Mouse (Mus musculus): ENCODE results near the gene Fam193a. TPM values are rescaled to one million over a fixed set of nuclear protein-coding genes. Genes with fewer than 3 reads are reported as not detected.

Fam193a gene
- total and polyA plus RNA-seq, 3 experiments, result 10.9 to 317 (median 37.1) TPM

DNA sequence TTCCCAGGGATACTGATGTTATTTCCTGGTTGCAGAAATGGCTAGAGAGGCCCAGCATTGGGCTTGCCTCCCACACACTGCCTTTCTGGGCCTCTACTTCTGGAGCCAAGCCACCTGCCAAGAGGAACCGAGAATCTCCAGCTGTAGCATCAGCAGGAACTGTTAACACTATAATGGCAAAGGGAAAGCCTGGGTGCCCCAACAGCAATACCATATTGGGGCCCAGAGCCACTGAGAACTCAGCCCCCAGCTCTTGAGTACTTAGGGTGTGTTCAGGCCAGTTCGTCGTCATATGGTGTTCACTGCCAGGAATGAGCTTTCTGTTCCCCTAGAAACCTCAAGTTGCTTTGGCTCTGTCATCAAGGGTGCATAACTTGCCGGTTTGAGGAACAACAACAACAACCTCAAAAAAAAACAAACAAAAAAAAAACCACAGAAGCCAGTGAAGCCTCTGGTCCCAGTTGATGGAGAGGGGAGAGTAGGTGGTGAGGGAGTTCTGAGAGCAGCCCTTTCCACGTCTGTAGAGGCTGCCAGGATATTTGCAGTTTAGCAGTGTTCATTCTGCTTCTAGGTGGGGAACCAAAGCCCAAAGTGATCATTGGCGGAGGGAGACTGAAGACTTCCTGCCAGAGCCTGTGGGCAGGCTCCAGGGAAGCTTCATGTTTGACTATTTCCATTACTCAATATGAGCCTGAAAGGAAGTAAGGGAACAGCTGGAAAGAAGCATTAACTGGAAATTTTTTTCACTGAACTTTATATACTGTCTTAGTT lies 117.8 kb downstream of the Fam193a start:
- no peaks in the 10 kb centered on the region for H3K27me3 ChIP-seq (ENCODE audit: control insufficient read depth in 1 of 2, insufficient read depth in 2 of 2, low read length in 2 of 2)
- H3K9me3 ChIP-seq (replicated peaks; ENCODE audit: insufficient read depth, low read length), result no peaks in the 10 kb centered on the region
- no peaks in the 10 kb centered on the region for H3K79me2 ChIP-seq (ENCODE audit: control insufficient read depth, insufficient read depth, low read length, poor library complexity)
- TF ChIP-seq HCFC1 (IDR thresholded peaks at IDR 0.05; ENCODE audit: low read depth, low read length), result no peak
- no peak for TF ChIP-seq UBTF (IDR thresholded peaks at IDR 0.05; ENCODE audit: borderline replicate concordance, insufficient read depth, low read depth, low read length)
- no peak for TF ChIP-seq USF1 (IDR thresholded peaks at IDR 0.05; ENCODE audit: low read depth, low read length)
- TF ChIP-seq MAFK (IDR thresholded peaks at IDR 0.05; ENCODE audit: borderline replicate concordance, low read depth, low read length), result no peak
- no peak for TF ChIP-seq MXI1 (IDR thresholded peaks at IDR 0.05; ENCODE audit: low read depth, low read length)
- TF ChIP-seq SIN3A (IDR thresholded peaks at IDR 0.05; ENCODE audit: low read length), result no peak
- no peak for TF ChIP-seq EP300 (IDR thresholded peaks at IDR 0.05; ENCODE audit: low read depth in 1 of 2, low read length in 2 of 2)
- TF ChIP-seq POLR2AphosphoS2 (IDR thresholded peaks at IDR 0.05; ENCODE audit: low read length), result no peak; the same call in 1 of the 2 replicates
- no peak for TF ChIP-seq ZNF384 (IDR thresholded peaks at IDR 0.05; ENCODE audit: low read depth, low read length)
- no peak overlapping the region for H3K4me3 ChIP-seq (ENCODE audit: control insufficient read depth in 1 of 2, insufficient read depth in 1 of 2, low read depth in 2 of 2, low read length in 2 of 2)
- no peak overlapping the region for H3K27ac ChIP-seq (ENCODE audit: control insufficient read depth, low read depth, low read length)
- no peak for DNase-seq (ENCODE audit: low read depth, low spot score)
- H3K36me3 ChIP-seq (ENCODE audit: control insufficient read depth in 1 of 2, insufficient read depth in 2 of 2, low read length in 2 of 2), result no peaks in the 10 kb centered on the region
- no peak overlapping the region for H3K9ac ChIP-seq (ENCODE audit: control insufficient read depth, low read depth, low read length, poor library complexity, severe bottlenecking)
- peaks cover 0 to 5% of the 10 kb centered on the region in 2 experiments; a peak in 1 of 4 replicates for H3K4me1 ChIP-seq (ENCODE audit: control insufficient read depth in 1 of 2, insufficient read depth in 2 of 2, low read length in 2 of 2)

DNA sequence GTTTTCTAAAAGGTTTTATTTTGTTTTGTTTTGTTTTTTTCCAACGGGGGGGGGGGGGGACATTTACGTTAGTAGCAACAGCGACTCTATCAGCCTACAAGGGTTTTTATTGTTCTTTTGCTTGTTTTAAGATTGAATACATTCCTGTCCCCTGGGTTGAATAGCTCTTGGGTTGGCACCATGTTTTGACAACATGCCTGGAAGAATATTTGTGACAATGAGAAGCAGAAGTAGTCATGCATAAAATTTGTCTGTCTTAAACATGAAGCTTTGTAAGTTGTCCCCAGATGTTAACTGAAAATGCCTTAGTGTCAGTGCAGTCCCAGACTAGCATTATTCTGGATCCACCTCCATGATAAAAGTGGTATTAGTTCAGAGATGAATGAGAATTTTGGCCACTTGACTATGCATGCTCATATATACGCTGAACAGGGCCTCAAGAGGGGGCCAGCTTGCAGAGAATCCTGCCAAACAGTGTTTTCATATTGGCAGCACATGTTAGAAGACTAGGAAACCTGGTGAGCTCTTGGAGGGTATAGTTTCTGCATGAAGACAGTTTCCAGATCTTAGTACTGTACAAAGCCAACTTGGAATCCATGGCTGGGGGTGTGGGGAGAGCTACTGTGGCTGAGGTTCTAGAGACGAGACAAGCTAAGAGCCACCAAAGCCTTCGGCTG lies 119.1 kb downstream of the Fam193a start:
- no peak for TF ChIP-seq EP300 (IDR thresholded peaks at IDR 0.05; ENCODE audit: low read depth in 1 of 2, low read length in 2 of 2)
- TF ChIP-seq NELFE (IDR thresholded peaks at IDR 0.05; ENCODE audit: low read depth, low read length), result no peak
- TF ChIP-seq RAD21 (IDR thresholded peaks at IDR 0.05; ENCODE audit: low read depth, low read length), result no peak
- TF ChIP-seq RCOR1 (IDR thresholded peaks at IDR 0.05; ENCODE audit: low read depth, low read length), result no peak
- TF ChIP-seq CHD1 (IDR thresholded peaks at IDR 0.05; ENCODE audit: low read depth, low read length), result no peak
- no peak for TF ChIP-seq HCFC1 (IDR thresholded peaks at IDR 0.05; ENCODE audit: low read depth, low read length)
- no peak for TF ChIP-seq USF2 (IDR thresholded peaks at IDR 0.05; ENCODE audit: borderline replicate concordance in 1 of 2, insufficient read depth in 1 of 2, low read depth in 1 of 2, low read length in 2 of 2)
- TF ChIP-seq ZMIZ1 (IDR thresholded peaks at IDR 0.05; ENCODE audit: low read depth, low read length), result no peak
- no peak for TF ChIP-seq TAL1 (IDR thresholded peaks at IDR 0.05; ENCODE audit: low read length)
- no peak for TF ChIP-seq MAX (IDR thresholded peaks at IDR 0.05; ENCODE audit: low read length)
- no peak for TF ChIP-seq USF1 (IDR thresholded peaks at IDR 0.05; ENCODE audit: low read depth, low read length)
- no peak for TF ChIP-seq BHLHE40 (IDR thresholded peaks at IDR 0.05; ENCODE audit: borderline replicate concordance, low read depth, low read length)
- DNase-seq (ENCODE audit: low read depth, low spot score), result no peak
- Histone ChIP-seq H3K27ac (ENCODE audit: control insufficient read depth, low read depth, low read length) (no peak overlapping the region), H3K9me3 (replicated peaks; ENCODE audit: insufficient read depth, low read length) (no peaks in the 10 kb centered on the region), H3K79me2 (ENCODE audit: control insufficient read depth, insufficient read depth, low read length, poor library complexity) (no peaks in the 10 kb centered on the region), H3K4me3 (ENCODE audit: control insufficient read depth in 1 of 2, insufficient read depth in 1 of 2, low read depth in 2 of 2, low read length in 2 of 2) (no peak overlapping the region), H3K36me3 (ENCODE audit: control insufficient read depth in 1 of 2, insufficient read depth in 2 of 2, low read length in 2 of 2) (no peaks in the 10 kb centered on the region), H3K4me1 (ENCODE audit: control insufficient read depth in 1 of 2, insufficient read depth in 2 of 2, low read length in 2 of 2) (peaks cover 0 to 5% of the 10 kb centered on the region in 2 experiments; a peak in 1 of 4 replicates), H3K9ac (ENCODE audit: control insufficient read depth, low read depth, low read length, poor library complexity, severe bottlenecking) (no peak overlapping the region), H3K27me3 (ENCODE audit: control insufficient read depth in 1 of 2, insufficient read depth in 2 of 2, low read length in 2 of 2) (no peaks in the 10 kb centered on the region)

Measured in MEL (cell line).